Mouse (Mus musculus) liver, embryonic 16.5 days (tissue): ENCODE measurements at regions not wholly inside any gene's neighbourhood (a gene's known extent, or its start where the extent isn't known, plus 50 kb on each side); places are given as distances from the start of the nearest gene placed in this dataset.

Experiments
- ATAC-seq: fragments of 200-750 bp; cut with Nextera tagmentation; 2 replicates; pipeline ENCODE4 v1.8.0; 2017; ENCODE audit warnings: low read depth, mild to moderate bottlenecking, moderate number of reproducible peaks, moderate library complexity
- H3K27ac ChIP-seq: fragments of 300-500 bp; sonication (generic); 2 replicates; pipeline ENCODE4 v1.5.1; 2014; ENCODE audit warnings: mild to moderate bottlenecking, low read length
- H3K27me3 ChIP-seq: fragments of 300-500 bp; sonication (generic); 2 replicates; pipeline ENCODE4 v1.6.1; 2014; ENCODE audit warnings: low read depth, low read length, mixed read lengths; ENCODE audit not compliant: control insufficient read depth, insufficient read depth
- H3K36me3 ChIP-seq: fragments of 300-500 bp; sonication (generic); 2 replicates; pipeline ENCODE4 v1.6.1; 2014; ENCODE audit warnings: mild to moderate bottlenecking; ENCODE audit not compliant: control insufficient read depth, insufficient read depth
- H3K4me1 ChIP-seq: fragments of 300-500 bp; sonication (generic); 2 replicates; pipeline ENCODE4 v1.6.1; 2014; ENCODE audit warnings: low read depth, low read length, mixed read lengths; ENCODE audit not compliant: control insufficient read depth
- H3K4me2 ChIP-seq: fragments of 300-500 bp; sonication (generic); 2 replicates; pipeline ENCODE4 v1.6.1; 2014; ENCODE audit warnings: low read depth, low read length, mixed read lengths
- H3K4me3 ChIP-seq: fragments of 300-500 bp; sonication (generic); 2 replicates; pipeline ENCODE4 v1.5.1; 2014; ENCODE audit warnings: low read depth, mild to moderate bottlenecking, low read length
- H3K9ac ChIP-seq: fragments of 300-500 bp; sonication (generic); 2 replicates; pipeline ENCODE4 v1.6.1; 2014; ENCODE audit warnings: low read depth, low read length
- H3K9me3 ChIP-seq: fragments of 300-500 bp; sonication (generic); replicated peaks from 2 replicates; pipeline ENCODE4 v1.6.1; 2016; ENCODE audit warnings: low read length; ENCODE audit not compliant: control insufficient read depth
- WGBS: fragments of 180-500 bp; shearing (Covaris S2); extraction: QIAGEN DNeasy Blood & Tissue Kit; methylation state at CpG from one replicate; pipeline ENCODE4 v1.1.7; 2014; ENCODE audit not compliant: insufficient replicate concordance; 5-methylcytosine and 5-hydroxymethylcytosine counted together

- Histone ChIP-seq H3K4me3 (no peak overlapping the region), H3K9ac (no peak overlapping the region), H3K4me2 (no peak overlapping the region), H3K27me3 (no peaks in the 10 kb centered on the region), H3K27ac (no peak overlapping the region), H3K36me3 (no peaks in the 10 kb centered on the region), H3K9me3 (no peaks in the 10 kb centered on the region), H3K4me1 (no peaks in the 10 kb centered on the region)
- no peak for ATAC-seq
These were observed 192.8 kb upstream of the Slc30a5 start for GRCm38 (mm10) chr13:101026043-101026442.

- Histone ChIP-seq H3K4me1 (no peaks in the 10 kb centered on the region), H3K36me3 (no peaks in the 10 kb centered on the region), H3K27ac (no peak overlapping the region), H3K4me2 (no peak overlapping the region), H3K9me3 (no peaks in the 10 kb centered on the region), H3K9ac (no peak overlapping the region), H3K4me3 (no peak overlapping the region), H3K27me3 (no peaks in the 10 kb centered on the region)
- WGBS = 46% methylated on average over 2 of the region's 2 CpGs
- ATAC-seq = no peak
These were observed 192.3 kb upstream of the Slc30a5 start for GRCm38 (mm10) chr13:101025488-101025887.

GRCm38 (mm10) chr13:101024971-101025370 lies 191.7 kb upstream of the Slc30a5 start:
- 66% methylated on average over 2 of the region's 2 CpGs for WGBS
- Histone ChIP-seq H3K27me3 (no peaks in the 10 kb centered on the region), H3K4me2 (no peak overlapping the region), H3K4me3 (no peak overlapping the region), H3K27ac (no peak overlapping the region), H3K9me3 (no peaks in the 10 kb centered on the region), H3K36me3 (no peaks in the 10 kb centered on the region), H3K9ac (no peak overlapping the region), H3K4me1 (no peaks in the 10 kb centered on the region)
- ATAC-seq = no peak

- H3K4me2 ChIP-seq = no peak overlapping the region
- H3K36me3 ChIP-seq = no peaks in the 10 kb centered on the region
- ATAC-seq = no peak
- H3K27ac ChIP-seq = no peak overlapping the region
- H3K4me1 ChIP-seq = no peaks in the 10 kb centered on the region
- H3K4me3 ChIP-seq = no peak overlapping the region
- no peak overlapping the region for H3K9ac ChIP-seq
- no peaks in the 10 kb centered on the region for H3K27me3 ChIP-seq
- WGBS = 60% methylated on average over 7 of the region's 7 CpGs
- no peaks in the 10 kb centered on the region for H3K9me3 ChIP-seq
These were observed 186.0 kb upstream of the Slc30a5 start for GRCm38 (mm10) chr13:101019272-101019676.

- no peaks in the 10 kb centered on the region for H3K4me1 ChIP-seq
- no peak overlapping the region for H3K4me3 ChIP-seq
- no peak overlapping the region for H3K4me2 ChIP-seq
- 37% methylated on average over 6 of the region's 6 CpGs for WGBS
- H3K27ac ChIP-seq = no peak overlapping the region
- no peaks in the 10 kb centered on the region for H3K9me3 ChIP-seq
- no peaks in the 10 kb centered on the region for H3K36me3 ChIP-seq
- H3K27me3 ChIP-seq = no peaks in the 10 kb centered on the region
- no peak for ATAC-seq
- H3K9ac ChIP-seq = no peak overlapping the region
These were observed 183.8 kb upstream of the Slc30a5 start for GRCm38 (mm10) chr13:101017041-101017440.

- Histone ChIP-seq H3K27me3 (no peaks in the 10 kb centered on the region), H3K4me3 (no peak overlapping the region), H3K9me3 (no peaks in the 10 kb centered on the region), H3K4me1 (no peaks in the 10 kb centered on the region), H3K36me3 (no peaks in the 10 kb centered on the region), H3K4me2 (no peak overlapping the region), H3K9ac (no peak overlapping the region), H3K27ac (no peak overlapping the region)
- WGBS = 32% methylated on average over 1 of the region's 1 CpGs
- no peak for ATAC-seq
These were observed 183.0 kb upstream of the Slc30a5 start for GRCm38 (mm10) chr13:101016181-101016580.

GRCm38 (mm10) chr13:101015435-101015834 lies 182.2 kb upstream of the Slc30a5 start:
- Histone ChIP-seq H3K36me3 (no peaks in the 10 kb centered on the region), H3K4me2 (no peak overlapping the region), H3K9ac (no peak overlapping the region), H3K27ac (no peak overlapping the region), H3K27me3 (no peaks in the 10 kb centered on the region), H3K4me1 (no peaks in the 10 kb centered on the region), H3K9me3 (no peaks in the 10 kb centered on the region), H3K4me3 (no peak overlapping the region)
- no peak for ATAC-seq
- WGBS = 50% methylated on average over 3 of the region's 3 CpGs

GRCm38 (mm10) chr13:101013604-101014003 lies 180.4 kb upstream of the Slc30a5 start:
- 60% methylated on average over 2 of the region's 2 CpGs for WGBS
- Histone ChIP-seq H3K4me2 (no peak overlapping the region), H3K27me3 (no peaks in the 10 kb centered on the region), H3K4me1 (no peaks in the 10 kb centered on the region), H3K9me3 (no peaks in the 10 kb centered on the region), H3K4me3 (no peak overlapping the region), H3K9ac (no peak overlapping the region), H3K27ac (no peak overlapping the region), H3K36me3 (no peaks in the 10 kb centered on the region)
- ATAC-seq = no peak

GRCm38 (mm10) chr13:100990646-100991045 lies 157.4 kb upstream of the Slc30a5 start:
- H3K4me2 ChIP-seq = no peak overlapping the region
- no peaks in the 10 kb centered on the region for H3K4me1 ChIP-seq
- WGBS = 77% methylated on average over 2 of the region's 2 CpGs
- no peaks in the 10 kb centered on the region for H3K36me3 ChIP-seq
- H3K27ac ChIP-seq = no peak overlapping the region
- no peak overlapping the region for H3K9ac ChIP-seq
- H3K27me3 ChIP-seq = no peaks in the 10 kb centered on the region
- no peak for ATAC-seq
- H3K4me3 ChIP-seq = no peak overlapping the region
- no peaks in the 10 kb centered on the region for H3K9me3 ChIP-seq
